Mouse (Mus musculus) small intestine, adult 2 months (tissue): ENCODE results near the gene Pex7.

Experiments
- CTCF ChIP-seq: fragments of 200-500 bp; IDR thresholded peaks from 2 replicates; pipeline ENCODE4 v1.5.1; 2012; ENCODE audit warnings: low read depth, mild to moderate bottlenecking, control low read depth, inconsistent platforms, low read length, moderate library complexity, mixed read lengths; ENCODE audit not compliant: insufficient replicate concordance, insufficient read length; ENCODE audit errors: extremely low read depth
- POLR2A ChIP-seq: fragments of 200-500 bp; IDR thresholded peaks from 2 replicates; pipeline ENCODE4 v1.6.1; 2012; ENCODE audit warnings: low read depth, mild to moderate bottlenecking, control low read depth, inconsistent platforms, low read length, moderate library complexity

DNA sequence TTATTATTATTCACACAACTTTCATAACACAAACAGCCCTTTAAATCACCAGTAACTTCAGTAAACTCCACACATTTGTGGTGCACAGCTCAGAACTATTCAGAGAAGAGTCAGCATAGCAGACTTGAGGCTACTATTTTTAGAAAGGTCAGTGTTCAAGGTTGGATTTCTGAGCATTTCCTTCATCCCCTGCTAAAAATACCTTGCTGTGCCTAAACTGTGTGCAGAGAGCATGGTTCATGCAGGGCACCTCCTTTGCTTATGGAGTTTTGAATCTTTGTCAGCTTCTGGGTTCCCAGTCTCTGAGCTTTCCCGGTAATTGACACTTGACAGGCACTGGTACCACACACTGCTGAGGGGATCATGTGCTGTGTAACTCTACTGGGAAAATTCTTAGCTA is 20.7 kb upstream of the Pex7 start:
- TF ChIP-seq POLR2A (no peak), CTCF (no peak)
